Mouse (Mus musculus): Measurements from ENCODE around the gene Msln. TPM values are rescaled to one million over a fixed set of nuclear protein-coding genes. Genes with fewer than 3 reads are reported as not detected.
A peak's percentile ranks its signal among the peaks of the same experiment; 100 is the strongest.
"Not testable (repeated sequence)": the region's sequence is repeated elsewhere in the genome, so short reads cannot be mapped to it uniquely, and the experiment has no call there.

Msln gene
- total RNA-seq, 2 experiments from 2014 or later = 0.74 TPM; not detected in 1

DNA sequence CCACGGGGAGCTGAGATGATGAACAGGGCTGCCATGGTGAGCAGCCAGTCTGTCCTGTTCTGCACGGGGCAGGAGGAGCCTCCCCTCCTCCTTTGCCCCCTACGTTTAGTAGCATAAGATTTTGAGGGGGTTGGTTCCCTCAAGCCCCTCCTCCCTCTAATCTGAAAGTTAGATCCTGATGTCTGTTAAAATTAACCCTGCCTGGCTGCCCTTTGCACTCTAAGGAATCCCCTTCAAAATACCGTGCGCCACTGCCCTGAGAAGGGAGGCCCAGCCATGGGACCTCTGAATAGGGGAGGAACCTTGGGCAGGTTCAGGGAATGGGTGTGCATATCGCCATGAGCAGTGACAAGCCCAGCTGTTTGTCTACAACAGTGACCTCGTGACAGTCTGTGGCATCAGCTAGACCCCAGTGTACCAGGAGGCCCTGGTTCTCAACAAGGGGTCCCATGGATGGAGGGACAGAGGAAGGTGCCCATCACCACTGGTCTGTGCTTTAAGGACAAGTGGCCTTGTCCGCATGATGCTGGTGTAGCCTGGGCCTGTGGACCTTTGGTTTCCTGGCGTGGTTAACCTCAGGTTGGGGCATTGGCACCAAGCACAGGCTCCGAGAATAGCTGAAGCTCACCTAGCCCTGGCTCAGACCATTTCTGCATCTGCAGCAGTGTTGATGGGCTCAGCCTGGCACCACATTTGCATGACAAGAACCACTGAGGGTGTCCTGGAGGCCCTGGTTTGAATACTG, 21.3 kb upstream of the Msln start:
- DNase-seq = no peak
- intact Hi-C loops (cut with DNase I; ENCODE audit: low total_unique reads) = no loop called here

DNA sequence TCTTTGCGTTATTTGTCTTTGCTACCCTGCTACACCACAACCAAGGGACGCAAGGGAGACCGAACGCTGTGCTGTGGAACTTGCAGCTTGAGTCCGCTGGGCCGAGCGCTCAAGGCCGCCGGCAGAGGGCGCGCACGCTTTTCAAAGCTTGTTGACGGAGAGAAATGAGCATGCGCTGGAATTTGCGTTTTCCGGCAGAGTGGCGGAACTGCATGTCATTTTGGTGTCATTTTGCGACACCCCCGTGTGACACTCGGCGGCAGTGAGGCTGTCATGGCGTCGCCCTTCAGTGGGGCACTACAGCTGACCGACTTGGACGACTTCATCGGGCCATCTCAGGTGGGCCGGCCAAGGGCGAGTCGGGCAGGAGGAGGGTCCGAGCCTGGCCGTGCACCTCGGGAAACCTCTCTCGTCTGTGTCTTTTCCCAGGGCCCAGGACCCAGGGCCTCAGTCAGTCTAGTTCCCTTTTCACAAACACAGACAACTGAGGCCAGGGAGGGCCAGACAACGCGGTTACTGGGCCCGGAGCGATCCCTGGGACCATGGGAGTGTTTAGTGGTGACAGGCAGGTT, 19.5 kb upstream of the Msln start, which contains the start of gene Narfl:
Gene Narfl (plus strand): TSS at position 228 of the 572 bp plus-strand sequence.
- intact Hi-C loops (cut with DNase I; ENCODE audit: low total_unique reads) = loop anchor here (2.0 kb wide), 1 partner anchor 29 kb away; no protein-coding TSS in a partner anchor
- DNase-seq = peak; percentile 95

DNA sequence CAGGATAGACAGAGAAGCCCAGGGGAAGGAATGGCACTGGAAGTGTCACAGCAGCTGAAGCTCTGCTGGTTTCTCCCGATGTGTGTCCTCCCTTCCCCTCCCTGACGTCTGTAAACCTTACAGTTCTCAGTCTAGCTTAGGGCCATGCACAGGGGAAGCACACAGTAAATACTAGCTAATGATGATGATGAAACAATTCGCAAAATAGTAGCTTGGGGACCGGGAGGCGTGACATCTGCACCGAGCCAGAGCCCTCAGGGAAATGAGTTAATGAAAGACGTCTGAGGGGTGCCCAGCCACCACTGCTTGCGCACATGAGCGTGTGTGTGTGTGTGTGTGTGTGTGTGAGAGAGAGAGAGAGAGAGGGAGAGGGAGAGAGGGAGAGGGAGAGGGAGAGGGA, 15.2 kb upstream of the Msln start:
- no peak for DNase-seq
- intact Hi-C loops (cut with DNase I; ENCODE audit: low total_unique reads) = no loop called here

DNA sequence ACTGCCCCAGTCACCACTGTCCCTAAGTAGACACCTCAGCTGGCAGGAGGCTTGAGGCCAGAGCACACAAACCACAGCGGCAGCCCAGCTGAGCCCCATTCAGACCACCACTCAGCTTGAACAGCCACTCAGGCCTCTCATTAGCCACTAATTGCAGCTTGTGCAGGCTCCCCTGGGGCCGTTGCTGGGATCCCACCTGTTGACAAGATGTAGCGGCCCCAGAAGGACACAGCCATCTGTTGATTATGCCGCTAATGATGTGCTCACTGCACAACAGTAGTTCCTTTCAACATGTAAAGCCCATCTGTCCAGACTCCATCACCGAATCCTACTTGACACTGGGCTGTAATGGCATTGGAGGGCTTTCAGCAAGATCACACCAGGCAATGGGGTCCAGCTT, 11.7 kb upstream of the Msln start:
- no peak for DNase-seq
- intact Hi-C loops (cut with DNase I; ENCODE audit: low total_unique reads) = no loop called here

DNA sequence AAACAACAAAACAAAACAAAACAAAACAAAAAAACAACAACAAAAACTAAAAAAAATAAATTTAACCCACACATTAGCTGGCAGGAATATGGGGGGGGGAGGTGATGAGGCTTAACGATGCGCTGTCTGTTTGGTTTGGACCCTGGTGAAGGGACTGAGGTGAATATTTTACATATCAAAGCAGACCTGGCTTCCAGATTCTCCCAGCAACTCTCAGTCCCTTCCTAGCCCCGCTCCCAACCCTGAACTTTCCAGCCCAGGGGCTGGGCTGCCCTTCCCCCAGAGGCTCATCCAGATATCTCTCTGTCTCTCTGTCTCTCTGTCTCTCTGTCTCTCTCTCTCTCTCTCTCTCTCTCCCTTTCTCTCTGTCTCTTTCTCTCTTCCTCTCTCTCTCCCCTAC, 8.4 kb upstream of the Msln start:
- no peak for DNase-seq
- intact Hi-C loops (cut with DNase I; ENCODE audit: low total_unique reads) = no loop called here

DNA sequence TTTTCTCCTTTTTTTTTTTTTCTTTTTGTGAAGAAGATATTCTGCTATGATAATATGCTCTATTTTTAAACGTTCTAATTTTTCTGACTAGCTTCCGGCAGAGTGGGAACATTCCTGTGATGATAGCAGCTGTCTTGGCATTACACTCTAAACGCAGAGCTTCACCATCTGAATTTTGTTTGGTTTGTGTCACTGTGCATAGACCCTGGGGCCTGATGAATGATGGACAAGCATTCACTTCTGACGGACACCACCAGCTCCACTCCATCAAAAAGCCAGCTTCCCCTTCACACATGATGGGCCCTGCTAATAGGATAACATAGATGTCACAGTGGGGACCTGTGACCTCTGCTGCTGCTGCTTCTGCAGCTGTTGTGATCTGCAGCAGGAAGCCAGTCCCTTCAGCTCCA, 7.4 kb upstream of the Msln start:
- no peak for DNase-seq

DNA sequence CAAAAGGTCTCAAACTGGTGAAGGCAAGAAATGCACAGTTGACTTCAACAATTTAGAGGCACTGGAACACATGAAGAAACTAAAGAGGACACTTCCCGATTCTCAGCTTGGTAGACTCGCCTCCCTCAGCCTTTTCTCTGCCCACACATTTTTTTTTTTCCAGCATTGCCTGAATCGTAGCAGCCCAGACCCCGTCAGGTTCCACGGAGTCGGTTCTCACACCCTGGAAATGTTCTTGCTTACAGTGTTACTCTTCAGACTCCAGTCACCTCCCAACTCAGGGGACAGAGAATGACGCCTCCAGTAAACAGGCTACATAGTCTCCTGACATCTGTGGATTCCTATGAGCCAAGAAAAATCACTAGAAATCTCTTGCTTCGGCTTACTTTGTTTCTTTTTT, 6.0 kb upstream of the Msln start:
- intact Hi-C loops (cut with DNase I; ENCODE audit: low total_unique reads) = no loop called here

More for the DNA sequence above, 7.4 kb upstream of the Msln start:
- intact Hi-C loops (cut with DNase I; ENCODE audit: low total_unique reads) = no loop called here

DNA sequence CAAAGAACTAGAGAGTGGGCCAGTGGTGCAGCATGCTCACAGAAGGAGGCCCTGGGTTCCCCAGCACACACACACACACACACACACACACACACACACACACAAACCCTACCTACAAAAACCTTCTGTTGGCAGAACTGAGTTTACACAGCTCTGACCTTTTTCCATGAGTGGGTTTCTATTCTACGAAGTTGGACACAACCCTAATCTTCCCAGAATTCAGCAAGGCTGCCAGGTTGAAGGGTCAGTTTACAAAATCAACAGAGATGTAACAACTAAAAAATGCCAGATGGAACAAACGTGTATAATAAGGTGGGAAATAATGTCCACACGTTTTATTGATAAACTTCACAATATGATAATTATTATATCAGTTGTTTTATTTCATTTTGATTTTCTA, 3.5 kb upstream of the Msln start:
- intact Hi-C loops (cut with DNase I; ENCODE audit: low total_unique reads) = no loop called here

More for the DNA sequence above, 6.0 kb upstream of the Msln start:
- no peak for DNase-seq

DNA sequence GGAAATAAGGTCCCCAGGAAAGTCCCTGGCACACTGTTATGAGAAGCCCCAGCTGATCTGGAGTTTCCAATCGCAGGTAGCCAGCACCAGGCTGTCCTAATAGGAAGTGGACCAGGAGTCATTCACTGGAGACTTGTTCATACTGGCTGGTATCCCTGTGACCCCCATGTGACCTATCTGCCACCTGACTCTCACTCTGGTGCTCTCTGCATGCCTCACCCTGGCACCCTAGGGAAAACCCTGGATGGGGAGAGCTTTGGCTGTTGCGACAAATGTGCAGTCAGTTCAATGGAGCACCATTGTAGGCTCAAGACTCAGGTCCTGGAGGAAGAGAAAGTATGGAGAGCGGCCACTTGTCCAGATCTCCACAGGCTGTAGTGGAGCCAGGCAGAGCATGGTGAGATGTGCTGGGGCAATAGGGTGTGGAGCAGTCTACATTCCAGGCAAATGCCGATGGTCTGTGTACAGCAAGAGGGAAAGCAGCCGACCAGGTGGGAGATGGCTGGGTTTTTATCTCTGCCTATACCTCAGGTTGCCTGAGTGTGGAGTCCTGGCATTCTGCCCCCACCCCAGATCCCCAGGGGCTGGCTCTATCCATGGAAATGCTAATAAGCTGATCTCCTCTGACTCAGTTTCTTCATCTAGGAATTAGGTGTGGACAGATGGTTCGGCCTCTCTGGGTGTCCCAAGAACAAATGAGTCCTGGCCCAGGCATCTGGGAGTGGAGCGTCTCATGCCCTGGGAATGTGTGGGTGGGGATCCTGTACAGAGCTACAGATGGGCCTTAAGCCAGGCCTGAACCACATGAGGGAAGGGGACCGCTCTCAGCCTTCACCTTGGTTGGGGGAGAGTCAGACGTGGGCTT, 2.4 kb upstream of the Msln start:
- intact Hi-C loops (cut with DNase I; ENCODE audit: low total_unique reads) = no loop called here
- DNase-seq = no peak

More for the DNA sequence above, 3.5 kb upstream of the Msln start:
- no peak for DNase-seq

DNA sequence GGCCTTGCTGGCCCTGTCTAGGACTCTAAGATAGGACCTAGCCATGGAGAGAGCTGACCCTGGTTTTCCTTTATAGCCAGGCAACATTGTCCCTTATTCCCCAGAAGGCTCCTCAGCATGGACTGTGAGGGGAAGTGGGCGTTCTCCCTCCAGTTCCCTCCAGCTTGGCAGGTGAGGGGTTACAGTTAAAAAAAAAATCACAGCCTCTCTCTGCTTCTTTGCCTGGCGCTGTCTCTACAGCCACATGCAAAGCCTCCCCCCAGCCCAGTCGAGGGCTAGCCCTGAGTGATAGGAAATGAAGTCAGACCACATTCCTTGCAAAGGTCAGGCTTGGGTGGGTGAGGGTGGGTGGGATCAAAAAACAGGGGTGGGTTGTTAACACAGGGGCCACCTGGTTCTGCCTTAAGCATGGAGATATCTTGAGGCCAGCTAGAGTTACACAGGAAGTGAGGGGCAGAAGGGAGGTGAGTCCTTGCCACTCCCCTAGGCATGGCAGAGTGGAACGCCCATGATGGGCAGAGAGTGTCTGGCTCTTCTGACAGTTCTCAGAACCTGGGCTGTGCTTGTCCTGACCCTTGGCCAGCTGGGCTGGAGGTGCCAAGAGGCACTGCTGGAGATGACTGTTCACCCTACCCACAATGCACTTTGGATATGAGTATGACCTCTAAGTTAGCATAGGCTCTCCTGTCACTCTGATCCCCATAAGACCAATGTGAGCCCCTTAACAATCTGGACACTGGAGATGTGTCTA, 1.6 kb upstream of the Msln start:
- intact Hi-C loops (cut with DNase I; ENCODE audit: low total_unique reads) = no loop called here
- no peak for DNase-seq

DNA sequence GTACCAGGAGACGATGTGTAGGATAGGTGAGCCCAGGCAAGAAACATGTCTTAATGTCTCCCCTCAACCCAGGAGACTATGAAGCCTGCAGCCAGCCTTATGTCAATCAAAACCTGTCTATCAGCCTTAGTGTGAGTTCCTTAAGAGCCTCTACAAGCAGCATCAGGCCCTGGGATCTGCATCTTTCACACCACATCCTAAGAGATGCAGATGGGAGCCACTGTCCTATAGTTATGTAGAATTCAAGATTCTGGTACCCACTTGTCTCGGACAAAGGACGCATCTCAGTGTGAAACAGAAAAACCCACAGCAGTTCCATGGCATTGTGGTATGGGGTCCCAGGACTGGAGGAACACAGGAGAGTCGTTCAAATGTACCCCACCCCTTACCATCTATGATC, 908 bp upstream of the Msln start:
- intact Hi-C loops (cut with DNase I; ENCODE audit: low total_unique reads) = no loop called here
- DNase-seq = no peak

DNA sequence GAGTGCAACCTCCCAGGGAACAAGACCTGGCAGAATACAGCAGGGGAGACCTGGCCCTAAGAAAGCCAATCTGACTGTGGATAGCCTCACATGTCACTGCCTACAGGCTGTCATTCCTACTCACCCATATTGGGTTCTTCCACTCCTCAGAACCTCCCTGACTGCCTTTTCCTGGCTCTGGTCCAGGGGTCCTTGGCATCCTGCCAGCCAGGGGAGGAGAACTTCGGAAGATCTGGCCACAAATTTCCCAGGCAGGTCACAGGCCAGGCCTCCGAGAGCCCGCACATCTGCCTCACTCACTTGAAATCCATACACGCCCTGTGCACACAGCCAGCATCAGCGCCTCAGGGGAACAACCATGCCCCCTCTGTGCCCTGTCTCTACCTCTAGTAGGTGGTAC, 2.7 kb downstream of the Msln start:
- peak; percentile 56 for DNase-seq
- intact Hi-C loops (cut with DNase I; ENCODE audit: low total_unique reads) = no loop called here

DNA sequence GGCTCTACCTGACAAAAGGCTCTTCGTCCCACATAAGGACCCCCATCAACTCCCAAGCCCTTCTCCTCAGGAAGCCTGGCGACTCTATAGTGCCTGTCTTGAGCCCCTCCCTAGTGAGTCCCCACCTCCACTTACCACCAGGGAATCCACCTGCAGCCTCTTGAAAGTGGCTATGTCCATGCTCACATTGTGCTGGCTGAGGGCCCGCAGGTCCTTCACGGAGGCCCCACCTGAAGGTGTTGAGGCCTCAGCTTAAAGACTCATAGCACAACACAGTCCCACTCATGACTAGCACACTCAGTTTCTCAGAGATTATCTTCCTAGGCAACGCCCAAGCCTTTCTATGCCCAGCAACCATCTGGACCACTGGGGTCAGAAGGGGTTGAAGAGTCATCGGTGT, 4.9 kb downstream of the Msln start:
- intact Hi-C loops (cut with DNase I; ENCODE audit: low total_unique reads) = no loop called here
- no peak for DNase-seq

DNA sequence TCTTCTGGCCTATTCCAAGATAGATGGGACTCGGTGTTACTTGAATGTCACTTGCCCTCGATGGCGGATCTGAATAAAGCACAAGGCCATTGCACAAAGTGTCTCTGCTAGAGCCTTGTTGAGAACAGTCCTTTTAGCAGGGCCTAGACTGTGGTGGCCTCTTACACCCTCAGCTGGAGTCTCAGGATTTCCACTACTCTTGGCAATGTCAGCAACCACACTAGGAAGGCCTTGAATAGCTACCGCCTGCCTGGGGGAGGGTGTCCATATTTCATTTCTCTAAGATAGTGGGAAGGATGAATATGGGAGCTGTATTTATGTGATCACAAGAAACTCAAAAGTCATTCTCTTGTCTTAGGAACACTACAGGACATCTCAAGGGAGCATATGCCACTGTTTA, 5.9 kb downstream of the Msln start:
- no peak for DNase-seq
- intact Hi-C loops (cut with DNase I; ENCODE audit: low total_unique reads) = no loop called here

DNA sequence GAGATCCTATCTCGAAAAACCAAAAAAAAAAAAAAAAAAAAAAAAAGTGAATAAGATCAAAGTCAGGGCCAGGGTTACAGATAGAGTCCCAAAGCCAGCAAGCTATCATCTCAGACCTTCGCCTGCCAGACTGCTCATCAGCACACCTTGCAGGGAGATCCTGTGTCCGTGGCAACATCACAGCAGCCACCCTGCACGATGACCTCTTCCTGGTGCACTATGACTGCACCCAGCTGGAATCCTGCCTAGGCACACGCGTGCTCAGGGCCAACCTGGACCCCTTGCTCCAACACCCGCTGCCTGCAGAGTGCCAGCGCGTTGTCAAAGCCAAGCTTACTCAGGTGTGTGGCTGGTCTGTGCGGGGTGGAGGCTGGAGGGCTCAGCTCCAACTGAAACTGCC, 9.9 kb downstream of the Msln start:
- no peak for DNase-seq
- intact Hi-C loops (cut with DNase I; ENCODE audit: low total_unique reads) = no loop called here

DNA sequence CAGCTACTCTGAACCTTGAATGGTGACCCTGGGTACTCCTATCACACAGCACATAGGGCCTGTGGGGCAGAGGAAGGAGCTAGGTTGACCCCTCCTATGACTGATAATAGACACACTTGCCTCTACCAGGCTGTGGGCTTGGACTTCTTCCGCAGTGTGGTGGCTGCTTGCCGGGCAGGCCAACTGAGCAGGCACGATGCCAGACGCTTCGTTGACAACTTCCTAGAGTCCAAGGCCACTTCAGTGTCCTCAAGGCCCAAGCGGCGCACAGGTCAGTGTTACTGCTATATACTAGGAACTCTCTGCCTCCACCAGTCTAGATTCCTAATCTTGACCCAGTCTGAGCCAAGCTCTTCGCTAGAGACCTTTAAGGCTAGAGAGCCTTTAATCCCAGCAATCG, 10.3 kb downstream of the Msln start:
- intact Hi-C loops (cut with DNase I; ENCODE audit: low total_unique reads) = no loop called here
- no peak for DNase-seq

DNA sequence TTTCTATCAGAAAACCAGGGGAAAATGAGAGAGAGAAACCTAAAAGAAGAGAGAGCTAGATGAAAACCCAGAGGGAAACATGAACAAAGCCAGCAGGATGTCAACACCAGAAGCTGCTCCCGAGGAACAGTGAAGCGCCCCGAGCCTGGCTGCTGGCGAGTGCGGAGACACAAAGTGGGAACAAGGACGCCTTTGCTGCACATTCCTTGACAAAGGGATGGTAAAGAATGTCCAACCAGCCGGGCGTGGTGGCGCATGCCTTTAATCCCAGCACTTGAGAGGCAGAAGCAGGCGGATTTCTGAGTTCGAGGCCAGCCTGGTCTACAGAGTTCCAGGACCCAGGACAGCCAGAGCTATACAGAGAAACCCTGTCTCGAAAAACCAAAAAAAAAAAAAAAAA, 12.7 kb downstream of the Msln start:
- DNase-seq; intact Hi-C loops (cut with DNase I; ENCODE audit: low total_unique reads): not testable (repeated sequence)

DNA sequence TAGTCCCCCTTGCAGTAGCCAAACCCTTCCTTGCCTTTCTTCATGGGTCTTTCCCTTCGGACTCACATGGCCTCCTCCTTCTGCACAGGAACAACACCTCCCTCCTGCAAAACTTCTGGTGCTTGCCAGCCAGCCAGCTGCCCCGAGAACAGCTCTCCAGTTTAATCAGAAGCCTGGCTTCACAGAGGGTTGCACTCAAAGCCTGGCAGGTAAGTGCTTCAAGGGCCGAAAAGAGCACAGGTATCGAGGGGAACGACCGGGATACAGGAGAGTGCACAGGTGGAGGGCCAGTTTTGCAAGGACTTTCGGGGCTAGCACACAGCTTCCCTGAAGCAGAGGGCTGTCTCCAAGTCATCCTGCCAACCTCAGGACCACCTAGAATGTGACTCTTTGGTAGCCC, 15.3 kb downstream of the Msln start:
- no peak for DNase-seq

DNA sequence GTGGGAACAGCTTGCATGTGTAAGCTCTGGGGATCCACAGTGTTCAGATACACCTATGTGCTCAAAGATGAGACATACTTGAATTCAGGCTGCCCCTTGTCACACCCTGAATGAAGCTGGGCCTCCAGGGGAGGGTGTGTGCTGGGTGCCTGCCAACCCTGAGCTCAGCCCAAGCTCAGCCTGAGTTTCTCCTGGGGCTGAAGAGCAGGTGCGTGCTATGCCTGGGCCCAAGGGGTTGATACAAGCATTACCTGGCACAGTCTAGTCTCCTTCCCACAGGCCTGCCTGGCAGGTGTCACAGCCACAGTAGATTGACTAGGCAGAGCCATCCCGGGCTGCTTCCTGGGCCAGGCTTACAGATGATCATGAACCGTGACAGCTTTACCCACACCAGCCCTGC, 18.4 kb downstream of the Msln start, which contains the start of gene Mslnl:
Gene Mslnl (plus strand): TSS at position 298 of the 400 bp plus-strand sequence.
- no peak for DNase-seq
- intact Hi-C loops (cut with DNase I; ENCODE audit: low total_unique reads) = no loop called here

More for the DNA sequence above, 15.3 kb downstream of the Msln start:
- intact Hi-C loops (cut with DNase I; ENCODE audit: low total_unique reads) = no loop called here

DNA sequence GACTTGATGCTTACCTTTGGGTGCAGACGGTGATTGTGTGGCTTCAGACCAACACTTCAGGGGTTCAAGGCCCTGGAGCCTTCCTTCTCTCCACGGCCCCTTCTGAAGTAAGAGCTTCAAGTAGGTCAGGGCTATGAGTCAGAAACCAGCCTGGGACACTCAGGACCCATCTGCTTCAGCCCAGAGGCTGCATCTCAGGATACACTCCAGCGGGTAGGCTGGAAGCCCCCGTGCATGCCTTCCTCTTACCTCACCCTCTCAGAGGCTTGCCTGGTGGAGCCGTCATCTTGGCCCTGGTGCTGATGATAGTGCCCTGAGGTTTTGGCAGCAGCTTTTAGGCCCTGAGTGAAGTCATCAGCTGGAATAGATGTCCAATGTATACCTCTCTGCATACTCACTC, 18.9 kb downstream of the Msln start:
- no peak for DNase-seq
- intact Hi-C loops (cut with DNase I; ENCODE audit: low total_unique reads) = no loop called here

Data from gastrocnemius, postnatal 14 days (tissue).